Mouse (Mus musculus): ENCODE measurements around the gene D630045J12Rik. TPM values are rescaled to one million over a fixed set of nuclear protein-coding genes. Genes with fewer than 3 reads are reported as not detected.

Gene D630045J12Rik
- polyA plus RNA-seq, 1 experiment from 2014 or later, result 1.2 TPM

DNA sequence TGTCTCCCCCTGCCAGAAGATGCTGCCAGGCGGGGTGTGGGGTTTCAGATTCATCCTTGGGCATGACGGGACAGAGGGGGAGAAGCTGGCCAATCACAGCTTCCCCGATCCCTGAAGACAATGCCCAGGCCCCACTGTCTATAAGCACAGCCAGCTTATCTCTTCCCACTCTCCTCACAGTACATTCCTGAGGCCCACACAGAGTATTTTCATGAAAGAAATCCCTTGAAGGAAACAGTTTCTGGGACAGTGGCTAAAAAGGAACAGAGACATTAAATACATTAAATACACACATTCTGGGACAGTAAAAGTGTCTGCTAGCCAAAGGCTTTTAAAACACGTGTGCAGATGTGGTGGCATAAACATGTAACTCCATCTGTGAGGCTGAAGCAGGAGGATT is 173.4 kb downstream of the D630045J12Rik start:
- H3K9ac ChIP-seq (replicated peaks; ENCODE audit: low read depth), result no peak overlapping the region
- TF ChIP-seq EP300 (IDR thresholded peaks at IDR 0.05), result no peak
- no peak for TF ChIP-seq CTCF (IDR thresholded peaks at IDR 0.05)
- no peak for ATAC-seq

DNA sequence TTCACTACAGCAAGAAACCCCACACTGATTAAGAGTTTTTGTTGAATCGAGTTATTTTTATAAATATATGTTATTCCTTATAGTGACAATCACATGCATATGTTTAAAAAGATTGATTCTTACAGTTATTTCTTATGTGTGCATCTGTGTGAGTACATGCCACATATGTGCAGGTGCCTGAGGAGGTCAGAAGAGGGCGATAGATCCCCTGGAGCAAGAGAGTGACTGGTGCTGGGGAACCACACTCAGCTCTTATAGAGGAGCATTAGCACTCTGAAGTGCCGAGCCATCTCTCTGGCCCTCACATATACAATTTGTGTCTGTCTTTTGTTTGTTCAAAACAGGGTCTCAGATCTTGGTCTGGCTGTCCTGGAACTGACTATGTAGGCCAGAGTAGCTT is 180.2 kb downstream of the D630045J12Rik start:
- Histone ChIP-seq H3K27me3 (replicated peaks; ENCODE audit: insufficient read depth, low read length) (no peaks in the 10 kb centered on the region), H3K9me3 (ENCODE audit: low read length) (no peaks in the 10 kb centered on the region), H3K4me3 (ENCODE audit: low read depth, low read length) (no peak overlapping the region), H3K4me2 (replicated peaks; ENCODE audit: low read depth, low read length) (no peak overlapping the region), H3K36me3 (ENCODE audit: insufficient read depth, low read length) (0 out of 2 replicates have a peak, but pooled peaks cover 3% of the 10 kb centered on the region), H3K27ac (ENCODE audit: low read length) (no peak overlapping the region), H3K9ac (replicated peaks; ENCODE audit: low read depth) (no peak overlapping the region), H3K4me1 (ENCODE audit: insufficient read depth, low read depth, low read length) (no peaks in the 10 kb centered on the region)
- WGBS, result 87% methylated on average over 3 of the region's 3 CpGs
- DNase-seq (ENCODE audit: low spot score) (no peak), ATAC-seq (no peak)
- no peak for TF ChIP-seq EP300 (IDR thresholded peaks at IDR 0.05)
- TF ChIP-seq CTCF (IDR thresholded peaks at IDR 0.05), result no peak

More for the DNA sequence above, 173.4 kb downstream of the D630045J12Rik start:
- no peaks in the 10 kb centered on the region for H3K9me3 ChIP-seq (ENCODE audit: low read length)
- DNase-seq (ENCODE audit: low spot score), result no peak
- H3K4me3 ChIP-seq (ENCODE audit: low read depth, low read length), result no peak overlapping the region
- no peaks in the 10 kb centered on the region for H3K36me3 ChIP-seq (ENCODE audit: insufficient read depth, low read length)
- WGBS, result 53% methylated on average over 4 of the region's 4 CpGs
- no peak overlapping the region for H3K4me2 ChIP-seq (replicated peaks; ENCODE audit: low read depth, low read length)
- no peak overlapping the region for H3K27ac ChIP-seq (ENCODE audit: low read length)
- peaks cover 6% of the 10 kb centered on the region for H3K4me1 ChIP-seq (ENCODE audit: insufficient read depth, low read depth, low read length)
- H3K27me3 ChIP-seq (replicated peaks; ENCODE audit: insufficient read depth, low read length), result no peaks in the 10 kb centered on the region

Other genes with a start within 250 kb of the D630045J12Rik start
- gene Svopl, start 207.0 kb downstream of the D630045J12Rik start, polyA plus RNA-seq (2015; fragmentation: Nextera tagmentation; extraction: Ambion mirVana), result 1.6 and 2.6 TPM in 2 replicates
- gene Tmem213, start 144.8 kb downstream of the D630045J12Rik start, polyA plus RNA-seq (2015; fragmentation: Nextera tagmentation; extraction: Ambion mirVana), result 66.6 and 99.1 TPM in 2 replicates
- 16.0 and 20.0 TPM in 2 replicates for gene Atp6v0a4, start 129.4 kb downstream of the D630045J12Rik start, polyA plus RNA-seq (2015; fragmentation: Nextera tagmentation; extraction: Ambion mirVana)
- gene Zc3hav1l, start 45.2 kb upstream of the D630045J12Rik start, polyA plus RNA-seq (2015; fragmentation: Nextera tagmentation; extraction: Ambion mirVana), result 2.1 and 2.6 TPM in 2 replicates
- gene Zc3hav1, start 100.6 kb upstream of the D630045J12Rik start, polyA plus RNA-seq (2015; fragmentation: Nextera tagmentation; extraction: Ambion mirVana), result 18.1 TPM in 2 replicates
- gene Ttc26, start 127.5 kb upstream of the D630045J12Rik start, polyA plus RNA-seq (2015; fragmentation: Nextera tagmentation; extraction: Ambion mirVana), result 2.3 and 2.9 TPM in 2 replicates
- gene Ubn2, start 179.9 kb upstream of the D630045J12Rik start, polyA plus RNA-seq (2015; fragmentation: Nextera tagmentation; extraction: Ambion mirVana), result 6.9 and 10.8 TPM in 2 replicates

Measured in lung, postnatal 0 days (tissue).